Mouse (Mus musculus): ENCODE measurements around the gene Slc8b1. TPM values are rescaled to one million over a fixed set of nuclear protein-coding genes. Genes with fewer than 3 reads are reported as not detected.
A peak's percentile ranks its signal among the peaks of the same experiment; 100 is the strongest.

The Slc8b1 gene
- total RNA-seq, 1 experiment, result 20.5 TPM

- Histone ChIP-seq H3K9ac (ENCODE audit: insufficient read depth, low read depth, low read length, poor library complexity, severe bottlenecking) (no peak overlapping the region), H3K4me1 (ENCODE audit: control insufficient read depth in 2 of 2, insufficient read depth in 2 of 2, low read length in 2 of 2, poor library complexity in 1 of 2) (peaks cover 0 to 39% of the 10 kb centered on the region in 2 experiments; a peak in 3 of 4 replicates), H3K27ac (ENCODE audit: insufficient read depth, low read depth, low read length, poor library complexity, severe bottlenecking) (no peak overlapping the region), H3K9me3 (ENCODE audit: control insufficient read depth, insufficient read depth, low read depth, low read length) (no peaks in the 10 kb centered on the region), H3K36me3 (ENCODE audit: control insufficient read depth, insufficient read depth, low read length, poor library complexity, severe bottlenecking) (peaks cover 6% of the 10 kb centered on the region; the same call in 1 of the 2 replicates), H3K4me3 (ENCODE audit: insufficient read depth in 1 of 2, low read depth in 1 of 2, low read length in 2 of 2, poor library complexity in 1 of 2, severe bottlenecking in 1 of 2) (no peak overlapping the region)
- DNase-seq (ENCODE audit: low read depth, low spot score), result no peak
- TF ChIP-seq HCFC1 (IDR thresholded peaks at IDR 0.05; ENCODE audit: borderline replicate concordance, insufficient read depth, low read length) (no peak), ZNF384 (IDR thresholded peaks at IDR 0.05; ENCODE audit: low read depth, low read length) (no peak), MAFK (IDR thresholded peaks at IDR 0.05; ENCODE audit: insufficient read depth, low read depth, low read length) (no peak), CHD2 (IDR thresholded peaks at IDR 0.05; ENCODE audit: low read depth, low read length) (no peak), ZC3H11A (IDR thresholded peaks at IDR 0.05; ENCODE audit: borderline replicate concordance, low read depth, low read length) (no peak)
- in situ Hi-C loops (cut with MboI; ENCODE audit: low sequenced_read_pairs in 2 of 2, unreplicated experiment in 2 of 2), result no loop called here
Measured at GRCm38 (mm10) chr5:120558041-120558440, 47.1 kb downstream of the Slc8b1 start.

- TF ChIP-seq CHD2 (IDR thresholded peaks at IDR 0.05; ENCODE audit: low read depth, low read length) (no peak), ZNF384 (IDR thresholded peaks at IDR 0.05; ENCODE audit: low read depth, low read length) (no peak), HCFC1 (IDR thresholded peaks at IDR 0.05; ENCODE audit: borderline replicate concordance, insufficient read depth, low read length) (no peak), ZC3H11A (IDR thresholded peaks at IDR 0.05; ENCODE audit: borderline replicate concordance, low read depth, low read length) (no peak)
- Histone ChIP-seq H3K9ac (ENCODE audit: insufficient read depth, low read depth, low read length, poor library complexity, severe bottlenecking) (peak overlapping the region; percentile 47; the same call in 1 of the 2 replicates), H3K4me3 (ENCODE audit: insufficient read depth in 1 of 2, low read depth in 1 of 2, low read length in 2 of 2, poor library complexity in 1 of 2, severe bottlenecking in 1 of 2) (peak overlapping the region; percentile 20 to 29; a peak in 3 of 4 replicates), H3K4me1 (ENCODE audit: control insufficient read depth in 2 of 2, insufficient read depth in 2 of 2, low read length in 2 of 2, poor library complexity in 1 of 2) (peaks cover 0 to 39% of the 10 kb centered on the region in 2 experiments; a peak in 3 of 4 replicates), H3K27ac (ENCODE audit: insufficient read depth, low read depth, low read length, poor library complexity, severe bottlenecking) (no peak overlapping the region), H3K36me3 (ENCODE audit: control insufficient read depth, insufficient read depth, low read length, poor library complexity, severe bottlenecking) (peaks cover 6% of the 10 kb centered on the region; the same call in 1 of the 2 replicates), H3K9me3 (ENCODE audit: control insufficient read depth, insufficient read depth, low read depth, low read length) (no peaks in the 10 kb centered on the region)
- DNase-seq (ENCODE audit: low read depth, low spot score), result no peak
- in situ Hi-C loops (cut with MboI; ENCODE audit: low sequenced_read_pairs in 2 of 2, unreplicated experiment in 2 of 2), result no loop called here
Measured at GRCm38 (mm10) chr5:120558762-120559161, 47.8 kb downstream of the Slc8b1 start.

GRCm38 (mm10) chr5:120560129-120560615, 49.2 kb downstream of the Slc8b1 start:
- peaks cover 6% of the 10 kb centered on the region; the same call in 1 of the 2 replicates for H3K36me3 ChIP-seq (ENCODE audit: control insufficient read depth, insufficient read depth, low read length, poor library complexity, severe bottlenecking)
- no peak for DNase-seq (ENCODE audit: low read depth, low spot score)
- peaks cover 6 to 39% of the 10 kb centered on the region in 2 experiments for H3K4me1 ChIP-seq (ENCODE audit: control insufficient read depth in 2 of 2, insufficient read depth in 2 of 2, low read length in 2 of 2, poor library complexity in 1 of 2)
- peak overlapping the region in 1 of 2 experiments; percentile 41; a peak in 2 of 4 replicates for H3K4me3 ChIP-seq (ENCODE audit: insufficient read depth in 1 of 2, low read depth in 1 of 2, low read length in 2 of 2, poor library complexity in 1 of 2, severe bottlenecking in 1 of 2)
- peak overlapping the region; percentile 27; the same call in 1 of the 2 replicates for H3K27ac ChIP-seq (ENCODE audit: insufficient read depth, low read depth, low read length, poor library complexity, severe bottlenecking)
- TF ChIP-seq MAFK (IDR thresholded peaks at IDR 0.05; ENCODE audit: insufficient read depth, low read depth, low read length), result no peak
- TF ChIP-seq CHD2 (IDR thresholded peaks at IDR 0.05; ENCODE audit: low read depth, low read length), result no peak
- no peak for TF ChIP-seq ZC3H11A (IDR thresholded peaks at IDR 0.05; ENCODE audit: borderline replicate concordance, low read depth, low read length)
- no peak for TF ChIP-seq HCFC1 (IDR thresholded peaks at IDR 0.05; ENCODE audit: borderline replicate concordance, insufficient read depth, low read length)
- TF ChIP-seq ZNF384 (IDR thresholded peaks at IDR 0.05; ENCODE audit: low read depth, low read length), result no peak
- H3K9me3 ChIP-seq (ENCODE audit: control insufficient read depth, insufficient read depth, low read depth, low read length), result no peaks in the 10 kb centered on the region
- peak overlapping the region; percentile 52; the same call in 1 of the 2 replicates for H3K9ac ChIP-seq (ENCODE audit: insufficient read depth, low read depth, low read length, poor library complexity, severe bottlenecking)
- in situ Hi-C loops (cut with MboI; ENCODE audit: low sequenced_read_pairs in 2 of 2, unreplicated experiment in 2 of 2), result no loop called here

GRCm38 (mm10) chr5:120560616-120561311, 49.8 kb downstream of the Slc8b1 start:
- DNase-seq (ENCODE audit: low read depth, low spot score), result no peak
- peaks cover 3% of the 10 kb centered on the region; the same call in 1 of the 2 replicates for H3K36me3 ChIP-seq (ENCODE audit: control insufficient read depth, insufficient read depth, low read length, poor library complexity, severe bottlenecking)
- in situ Hi-C loops (cut with MboI; ENCODE audit: low sequenced_read_pairs in 2 of 2, unreplicated experiment in 2 of 2), result no loop called here
- H3K4me3 ChIP-seq (ENCODE audit: insufficient read depth in 1 of 2, low read depth in 1 of 2, low read length in 2 of 2, poor library complexity in 1 of 2, severe bottlenecking in 1 of 2), result 0 out of 4 replicates have a peak overlapping the region, but pooled peaks of 1 of the 2 experiments have one; percentile 0
- H3K27ac ChIP-seq (ENCODE audit: insufficient read depth, low read depth, low read length, poor library complexity, severe bottlenecking), result no peak overlapping the region; the same call in 1 of the 2 replicates
- no peaks in the 10 kb centered on the region for H3K9me3 ChIP-seq (ENCODE audit: control insufficient read depth, insufficient read depth, low read depth, low read length)
- peak overlapping the region; percentile 44; the same call in 1 of the 2 replicates for H3K9ac ChIP-seq (ENCODE audit: insufficient read depth, low read depth, low read length, poor library complexity, severe bottlenecking)
- peaks cover 6 to 37% of the 10 kb centered on the region in 2 experiments for H3K4me1 ChIP-seq (ENCODE audit: control insufficient read depth in 2 of 2, insufficient read depth in 2 of 2, low read length in 2 of 2, poor library complexity in 1 of 2)
- no peak for TF ChIP-seq ZNF384 (IDR thresholded peaks at IDR 0.05; ENCODE audit: low read depth, low read length)
- no peak for TF ChIP-seq HCFC1 (IDR thresholded peaks at IDR 0.05; ENCODE audit: borderline replicate concordance, insufficient read depth, low read length)
- no peak for TF ChIP-seq ZC3H11A (IDR thresholded peaks at IDR 0.05; ENCODE audit: borderline replicate concordance, low read depth, low read length)
- TF ChIP-seq MAFK (IDR thresholded peaks at IDR 0.05; ENCODE audit: insufficient read depth, low read depth, low read length), result no peak
- TF ChIP-seq CHD2 (IDR thresholded peaks at IDR 0.05; ENCODE audit: low read depth, low read length), result no peak
